Mouse (Mus musculus): ENCODE measurements at regions not wholly inside any gene's neighbourhood (a gene's known extent, or its start where the extent isn't known, plus 50 kb on each side); places are given as distances from the start of the nearest gene placed in this dataset.
A peak's percentile ranks its signal among the peaks of the same experiment; 100 is the strongest.

GRCm38 (mm10) chr16:85743022-85743421 is 59.9 kb downstream of the Adamts1 start:
- ATAC-seq (replicated peaks; ENCODE audit: low FRiP score) = no peak
- H3K4me1 ChIP-seq = 0 out of 2 replicates have a peak, but pooled peaks cover 1% of the 10 kb centered on the region
- 86% methylated on average over 1 of the region's 1 CpGs for WGBS
- H3K27me3 ChIP-seq = no peaks in the 10 kb centered on the region
- no peak overlapping the region for H3K9ac ChIP-seq
- no peak overlapping the region for H3K4me2 ChIP-seq
- H3K9me3 ChIP-seq (replicated peaks) = no peaks in the 10 kb centered on the region
- H3K4me3 ChIP-seq (replicated peaks) = no peak overlapping the region
- H3K36me3 ChIP-seq = no peaks in the 10 kb centered on the region
- H3K27ac ChIP-seq = no peak overlapping the region

- H3K4me3 ChIP-seq (replicated peaks) = no peak overlapping the region
- H3K27me3 ChIP-seq = no peaks in the 10 kb centered on the region
- WGBS = 92% methylated on average over 2 of the region's 2 CpGs
- no peaks in the 10 kb centered on the region for H3K4me1 ChIP-seq
- no peak for ATAC-seq (replicated peaks; ENCODE audit: low FRiP score)
- no peak overlapping the region for H3K27ac ChIP-seq
- no peak overlapping the region for H3K4me2 ChIP-seq
- H3K9ac ChIP-seq = no peak overlapping the region
- no peaks in the 10 kb centered on the region for H3K36me3 ChIP-seq
- no peaks in the 10 kb centered on the region for H3K9me3 ChIP-seq (replicated peaks)
Observed at GRCm38 (mm10) chr16:85738606-85739195, 64.2 kb downstream of the Adamts1 start.

GRCm38 (mm10) chr16:85728026-85728425 is 74.9 kb downstream of the Adamts1 start:
- Histone ChIP-seq H3K36me3 (no peaks in the 10 kb centered on the region), H3K4me1 (no peaks in the 10 kb centered on the region), H3K9me3 (replicated peaks) (no peaks in the 10 kb centered on the region), H3K4me2 (no peak overlapping the region), H3K4me3 (replicated peaks) (no peak overlapping the region), H3K27ac (no peak overlapping the region), H3K27me3 (no peaks in the 10 kb centered on the region), H3K9ac (no peak overlapping the region)
- 74% methylated on average over 2 of the region's 2 CpGs for WGBS
- ATAC-seq (replicated peaks; ENCODE audit: low FRiP score) = no peak

- H3K9ac ChIP-seq = no peak overlapping the region
- no peaks in the 10 kb centered on the region for H3K9me3 ChIP-seq (replicated peaks)
- no peaks in the 10 kb centered on the region for H3K36me3 ChIP-seq
- H3K4me1 ChIP-seq = no peaks in the 10 kb centered on the region
- H3K4me3 ChIP-seq (replicated peaks) = no peak overlapping the region
- H3K27ac ChIP-seq = no peak overlapping the region
- no peak overlapping the region for H3K4me2 ChIP-seq
- no peaks in the 10 kb centered on the region for H3K27me3 ChIP-seq
- ATAC-seq (replicated peaks; ENCODE audit: low FRiP score) = 0 out of 2 replicates have a peak, but pooled peaks have one; percentile 49
- 68% methylated on average over 2 of the region's 2 CpGs for WGBS
Observed at GRCm38 (mm10) chr16:85721968-85722367, 80.9 kb downstream of the Adamts1 start.

- no peak overlapping the region for H3K4me2 ChIP-seq
- no peak overlapping the region for H3K9ac ChIP-seq
- H3K27me3 ChIP-seq = no peaks in the 10 kb centered on the region
- H3K9me3 ChIP-seq (replicated peaks) = no peaks in the 10 kb centered on the region
- ATAC-seq (replicated peaks; ENCODE audit: low FRiP score) = no peak
- 83% methylated on average over 3 of the region's 3 CpGs for WGBS
- H3K27ac ChIP-seq = no peak overlapping the region
- H3K4me1 ChIP-seq = no peaks in the 10 kb centered on the region
- H3K4me3 ChIP-seq (replicated peaks) = no peak overlapping the region
- H3K36me3 ChIP-seq = no peaks in the 10 kb centered on the region
Observed at GRCm38 (mm10) chr16:85712291-85712690, 90.6 kb downstream of the Adamts1 start.

- Histone ChIP-seq H3K27ac (no peak overlapping the region), H3K4me3 (replicated peaks) (no peak overlapping the region), H3K4me1 (no peaks in the 10 kb centered on the region), H3K27me3 (no peaks in the 10 kb centered on the region), H3K9ac (no peak overlapping the region), H3K4me2 (no peak overlapping the region), H3K36me3 (no peaks in the 10 kb centered on the region), H3K9me3 (replicated peaks) (no peaks in the 10 kb centered on the region)
- WGBS = 67% methylated on average over 9 of the region's 9 CpGs
- no peak for ATAC-seq (replicated peaks; ENCODE audit: low FRiP score)
Observed at GRCm38 (mm10) chr16:85704254-85705020, 98.5 kb downstream of the Adamts1 start.

- Histone ChIP-seq H3K4me3 (replicated peaks) (no peak overlapping the region), H3K9ac (no peak overlapping the region), H3K4me2 (no peak overlapping the region), H3K4me1 (no peaks in the 10 kb centered on the region), H3K9me3 (replicated peaks) (no peaks in the 10 kb centered on the region), H3K36me3 (no peaks in the 10 kb centered on the region), H3K27ac (no peak overlapping the region), H3K27me3 (no peaks in the 10 kb centered on the region)
- WGBS = 80% methylated on average over 2 of the region's 2 CpGs
- no peak for ATAC-seq (replicated peaks; ENCODE audit: low FRiP score)
Observed at GRCm38 (mm10) chr16:85702889-85703480, 99.9 kb downstream of the Adamts1 start.

- no peak overlapping the region for H3K4me3 ChIP-seq (replicated peaks)
- H3K36me3 ChIP-seq = no peaks in the 10 kb centered on the region
- H3K4me1 ChIP-seq = no peaks in the 10 kb centered on the region
- 57% methylated on average over 4 of the region's 4 CpGs for WGBS
- ATAC-seq (replicated peaks; ENCODE audit: low FRiP score) = no peak
- H3K27me3 ChIP-seq = no peaks in the 10 kb centered on the region
- H3K4me2 ChIP-seq = no peak overlapping the region
- no peak overlapping the region for H3K27ac ChIP-seq
- no peaks in the 10 kb centered on the region for H3K9me3 ChIP-seq (replicated peaks)
- no peak overlapping the region for H3K9ac ChIP-seq
Observed at GRCm38 (mm10) chr16:85699329-85699728, 103.6 kb downstream of the Adamts1 start.

- peaks cover 5% of the 10 kb centered on the region; the same call in 1 of the 2 replicates for H3K4me1 ChIP-seq
- no peaks in the 10 kb centered on the region for H3K27me3 ChIP-seq
- no peaks in the 10 kb centered on the region for H3K9me3 ChIP-seq (replicated peaks)
- WGBS = 79% methylated on average over 2 of the region's 2 CpGs
- no peak overlapping the region for H3K9ac ChIP-seq
- no peak overlapping the region for H3K4me3 ChIP-seq (replicated peaks)
- H3K27ac ChIP-seq = no peak overlapping the region
- ATAC-seq (replicated peaks; ENCODE audit: low FRiP score) = no peak
- H3K4me2 ChIP-seq = no peak overlapping the region
- no peaks in the 10 kb centered on the region for H3K36me3 ChIP-seq
Observed at GRCm38 (mm10) chr16:85682721-85683120, 120.2 kb downstream of the Adamts1 start.

- Histone ChIP-seq H3K27me3 (no peaks in the 10 kb centered on the region), H3K36me3 (no peaks in the 10 kb centered on the region), H3K4me1 (peaks cover 5% of the 10 kb centered on the region; the same call in 1 of the 2 replicates), H3K9ac (no peak overlapping the region), H3K4me2 (no peak overlapping the region), H3K9me3 (replicated peaks) (no peaks in the 10 kb centered on the region), H3K4me3 (replicated peaks) (no peak overlapping the region), H3K27ac (no peak overlapping the region)
- WGBS = 39% methylated on average over 6 of the region's 6 CpGs
- no peak for ATAC-seq (replicated peaks; ENCODE audit: low FRiP score)
Observed at GRCm38 (mm10) chr16:85680351-85680750, 122.6 kb downstream of the Adamts1 start.

GRCm38 (mm10) chr16:85678781-85679180 is 124.1 kb downstream of the Adamts1 start:
- Histone ChIP-seq H3K4me1 (peaks cover 5% of the 10 kb centered on the region; the same call in 1 of the 2 replicates), H3K27me3 (no peaks in the 10 kb centered on the region), H3K9me3 (replicated peaks) (no peaks in the 10 kb centered on the region), H3K27ac (no peak overlapping the region), H3K9ac (no peak overlapping the region), H3K36me3 (no peaks in the 10 kb centered on the region), H3K4me2 (no peak overlapping the region), H3K4me3 (replicated peaks) (no peak overlapping the region)
- ATAC-seq (replicated peaks; ENCODE audit: low FRiP score) = no peak
- 60% methylated on average over 1 of the region's 1 CpGs for WGBS

GRCm38 (mm10) chr16:85678228-85678627 is 124.7 kb downstream of the Adamts1 start:
- H3K27ac ChIP-seq = no peak overlapping the region
- no peak for ATAC-seq (replicated peaks; ENCODE audit: low FRiP score)
- H3K9me3 ChIP-seq (replicated peaks) = no peaks in the 10 kb centered on the region
- no peaks in the 10 kb centered on the region for H3K36me3 ChIP-seq
- no peak overlapping the region for H3K4me3 ChIP-seq (replicated peaks)
- peaks cover 5% of the 10 kb centered on the region; the same call in 1 of the 2 replicates for H3K4me1 ChIP-seq
- H3K4me2 ChIP-seq = no peak overlapping the region
- no peaks in the 10 kb centered on the region for H3K27me3 ChIP-seq
- no peak overlapping the region for H3K9ac ChIP-seq
